Mouse (Mus musculus) intestine, embryonic 16.5 days (tissue): ENCODE measurements around the gene Klhl21. TPM values are rescaled to one million over a fixed set of nuclear protein-coding genes. Genes with fewer than 3 reads are reported as not detected.

Experiments used
- ATAC-seq: fragments of 200-750 bp; cut with Nextera tagmentation; 2 replicates; pipeline ENCODE4 v1.8.0; 2017; ENCODE audit warnings: moderate TSS enrichment, moderate library complexity
- H3K27ac ChIP-seq: fragments of 300-500 bp; sonication (generic); 2 replicates; pipeline ENCODE4 v1.5.1; 2014; ENCODE audit warnings: mild to moderate bottlenecking, low read length
- H3K27me3 ChIP-seq: fragments of 300-500 bp; sonication (generic); replicated peaks from 2 replicates; pipeline ENCODE4 v1.6.1; 2014; ENCODE audit warnings: low read length, control low read depth, mixed read lengths; ENCODE audit not compliant: control insufficient read depth, insufficient read depth
- H3K36me3 ChIP-seq: fragments of 300-500 bp; sonication (generic); 2 replicates; pipeline ENCODE4 v1.6.1; 2014; ENCODE audit warnings: low read length, control low read depth; ENCODE audit not compliant: control insufficient read depth, insufficient read depth
- H3K4me1 ChIP-seq: fragments of 300-500 bp; sonication (generic); 2 replicates; pipeline ENCODE4 v1.6.1; 2014; ENCODE audit warnings: low read length, control low read depth, mixed read lengths; ENCODE audit not compliant: control insufficient read depth, insufficient read depth
- H3K4me2 ChIP-seq: fragments of 300-500 bp; sonication (generic); 2 replicates; pipeline ENCODE4 v1.6.1; 2014; ENCODE audit warnings: low read depth, low read length, control low read depth
- H3K4me3 ChIP-seq: fragments of 300-500 bp; sonication (generic); 2 replicates; pipeline ENCODE4 v1.5.1; 2014; ENCODE audit warnings: mild to moderate bottlenecking, low read length
- H3K9ac ChIP-seq: fragments of 300-500 bp; sonication (generic); 2 replicates; pipeline ENCODE4 v1.6.1; 2014; ENCODE audit warnings: low read depth, low read length
- H3K9me3 ChIP-seq: fragments of 300-500 bp; sonication (generic); 2 replicates; pipeline ENCODE4 v1.6.1; 2016; ENCODE audit warnings: low read length, control low read depth; ENCODE audit not compliant: control insufficient read depth
- WGBS: fragments of 180-500 bp; shearing (Covaris S2); extraction: QIAGEN DNeasy Blood & Tissue Kit; methylation state at CpG from one replicate; pipeline ENCODE4 v1.1.7; 2014; 5-methylcytosine and 5-hydroxymethylcytosine counted together
- polyA plus RNA-seq: library from polyadenylated mRNA; unstranded; fragments of >200 nt; fragmentation: Nextera tagmentation; extraction: Ambion mirVana; gene quantifications from 2 replicates; pipeline ENCODE4 v1.2.1, GENCODE M21; 2015

Gene Klhl21
- polyA plus RNA-seq, 1 experiment from 2014 or later: 7.4 TPM

DNA sequence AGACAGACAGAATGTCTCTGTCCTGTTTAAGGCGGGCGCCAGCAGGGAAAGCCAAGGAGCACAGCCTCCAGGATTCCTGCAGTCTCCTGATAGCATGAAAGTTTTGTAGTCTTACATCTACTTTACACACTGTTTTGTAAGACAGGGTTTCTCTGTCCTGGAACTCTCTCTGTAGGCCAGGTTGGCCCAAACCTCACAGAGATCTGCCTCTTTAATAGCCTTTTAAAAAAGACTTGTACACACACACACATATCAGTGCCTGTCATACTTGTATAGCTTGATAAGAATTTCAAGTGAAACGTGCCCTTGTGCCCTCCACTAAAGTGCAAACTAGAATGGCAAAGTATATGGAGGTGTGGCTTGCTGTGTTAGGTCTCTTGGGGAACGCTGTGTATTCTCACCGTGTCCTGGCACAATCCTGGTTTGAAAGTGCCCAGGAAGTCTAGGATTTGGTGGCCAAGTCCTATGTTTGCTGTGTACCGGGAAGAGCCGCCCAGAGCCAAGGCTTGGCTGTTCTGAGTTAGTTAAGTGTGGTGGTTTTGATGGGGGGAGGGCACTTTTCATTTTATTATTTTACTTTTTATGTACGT, 2.7 kb downstream of the Klhl21 start:
- H3K27me3 ChIP-seq: no peaks in the 10 kb centered on the region
- H3K4me2 ChIP-seq: peak overlapping the region; percentile 99
- peak overlapping the region; percentile 37; the same call in 1 of the 2 replicates for H3K27ac ChIP-seq
- WGBS: 76% methylated on average over 8 of the region's 8 CpGs
- H3K9me3 ChIP-seq: no peaks in the 10 kb centered on the region
- H3K36me3 ChIP-seq: peaks cover 7% of the 10 kb centered on the region; the same call in 1 of the 2 replicates
- no peak for ATAC-seq
- H3K4me3 ChIP-seq: peak overlapping the region; percentile 90
- peaks cover 45% of the 10 kb centered on the region for H3K4me1 ChIP-seq
- peak overlapping the region; percentile 76 for H3K9ac ChIP-seq

DNA sequence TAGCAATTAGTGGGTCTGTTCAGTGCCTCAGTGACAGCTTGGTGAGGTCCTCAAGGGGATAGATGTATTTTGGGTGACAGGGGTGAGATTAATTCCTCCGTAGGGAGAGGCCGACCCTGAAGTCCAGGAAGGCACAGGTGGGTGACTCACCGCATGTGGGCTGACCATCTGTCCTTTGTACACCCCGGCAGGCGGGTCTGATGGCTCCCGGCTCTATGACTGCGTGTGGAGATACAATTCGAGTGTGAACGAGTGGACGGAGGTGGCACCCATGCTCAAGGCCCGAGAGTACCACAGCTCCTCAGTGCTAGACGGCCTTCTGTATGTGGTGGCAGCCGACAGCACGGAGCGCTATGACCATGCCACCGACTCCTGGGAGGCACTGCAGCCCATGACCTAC, 3.5 kb downstream of the Klhl21 start:
- no peak overlapping the region for H3K27ac ChIP-seq
- H3K36me3 ChIP-seq: peaks cover 7% of the 10 kb centered on the region; the same call in 1 of the 2 replicates
- WGBS: 93% methylated on average over 16 of the region's 16 CpGs
- H3K27me3 ChIP-seq: no peaks in the 10 kb centered on the region
- H3K9ac ChIP-seq: no peak overlapping the region
- no peak overlapping the region for H3K4me3 ChIP-seq
- no peaks in the 10 kb centered on the region for H3K9me3 ChIP-seq
- H3K4me1 ChIP-seq: peaks cover 38% of the 10 kb centered on the region
- no peak for ATAC-seq
- no peak overlapping the region for H3K4me2 ChIP-seq

DNA sequence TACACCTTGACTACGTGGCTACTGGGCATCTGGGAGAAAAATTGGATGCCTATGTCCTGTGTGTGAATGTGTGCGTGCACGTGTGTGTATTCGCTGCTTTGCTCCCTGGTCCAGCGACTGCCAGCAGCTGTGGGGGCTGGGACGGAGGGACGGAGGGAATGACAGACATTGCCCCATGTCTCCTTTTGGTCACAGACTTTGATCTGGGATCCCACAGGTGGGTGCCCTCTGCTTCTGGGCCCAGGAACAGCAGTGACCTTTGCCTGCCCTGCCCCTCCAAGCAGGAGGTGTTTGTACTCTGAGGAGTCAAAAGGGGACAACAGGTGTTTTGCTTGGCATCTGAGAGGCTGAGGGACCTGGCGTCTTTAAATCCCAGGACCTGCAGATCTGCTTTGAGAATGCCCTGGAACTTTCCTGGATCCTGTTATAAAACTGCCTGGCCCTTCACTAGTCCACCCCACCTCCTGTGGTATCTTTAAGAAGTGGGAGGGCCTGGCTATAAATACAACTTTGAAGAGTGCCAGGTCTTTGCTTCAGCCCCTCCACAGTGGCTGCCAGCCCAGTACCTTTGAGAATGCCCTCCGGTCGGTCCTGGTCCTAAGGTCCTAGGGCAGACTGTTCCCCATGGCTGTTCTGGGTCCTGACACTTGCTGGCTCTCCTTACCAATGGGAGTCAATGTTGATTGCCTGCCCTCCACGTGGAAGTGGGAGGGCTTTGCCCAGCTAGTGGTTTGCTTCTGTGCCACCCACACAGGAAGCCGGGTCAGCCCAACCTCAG, 4.6 kb downstream of the Klhl21 start:
- WGBS: 84% methylated on average over 12 of the region's 12 CpGs
- Histone ChIP-seq H3K4me1 (peaks cover 27% of the 10 kb centered on the region), H3K36me3 (peaks cover 9% of the 10 kb centered on the region; the same call in 1 of the 2 replicates), H3K27me3 (no peaks in the 10 kb centered on the region), H3K9ac (no peak overlapping the region), H3K27ac (no peak overlapping the region), H3K9me3 (no peaks in the 10 kb centered on the region), H3K4me2 (no peak overlapping the region), H3K4me3 (no peak overlapping the region)
- ATAC-seq: no peak

DNA sequence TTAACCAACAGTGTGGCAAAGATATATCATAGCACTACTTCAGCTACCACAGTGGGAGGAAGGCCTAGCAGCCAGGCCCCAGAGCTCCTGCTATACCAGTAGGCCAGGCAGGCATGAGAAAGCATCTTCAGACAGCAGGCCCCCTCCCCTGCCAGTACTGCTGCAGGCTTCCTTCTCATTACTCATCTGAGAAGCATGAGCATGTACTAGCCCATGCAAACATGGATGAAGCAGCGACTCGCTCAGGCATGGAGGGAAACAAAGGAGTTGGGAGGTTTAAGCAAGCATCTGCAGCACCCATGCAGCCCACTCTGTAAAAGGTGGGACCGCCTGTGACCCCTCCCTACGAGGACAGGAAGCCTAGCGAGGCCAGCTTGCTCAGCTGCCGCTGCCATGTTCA, 10.5 kb downstream of the Klhl21 start:
- WGBS: 83% methylated on average over 6 of the region's 6 CpGs
- peaks cover 31% of the 10 kb centered on the region for H3K36me3 ChIP-seq

DNA sequence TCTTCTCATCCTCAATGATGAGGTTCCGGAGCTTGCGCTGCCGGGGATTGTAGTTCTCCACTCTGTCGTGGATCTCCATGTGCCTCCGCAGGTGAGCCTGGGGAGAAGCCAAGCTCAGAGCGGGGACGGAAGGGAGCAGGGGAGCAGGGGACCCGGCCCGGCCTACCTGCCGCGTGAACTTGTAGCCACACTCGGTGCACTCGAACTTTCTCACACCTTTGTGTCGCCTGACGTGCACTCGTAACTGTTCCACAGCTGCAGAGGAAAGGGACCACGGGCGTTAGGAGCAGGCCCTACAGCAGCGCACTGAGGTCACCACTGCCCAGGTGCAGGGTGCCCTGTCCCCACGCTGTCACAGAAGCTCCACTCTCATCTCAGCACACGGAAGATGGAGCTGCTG, 11.4 kb downstream of the Klhl21 start:
- Histone ChIP-seq H3K4me3 (no peak overlapping the region), H3K4me1 (no peaks in the 10 kb centered on the region), H3K27ac (no peak overlapping the region), H3K4me2 (no peak overlapping the region), H3K9ac (no peak overlapping the region), H3K36me3 (peaks cover 29% of the 10 kb centered on the region), H3K27me3 (no peaks in the 10 kb centered on the region), H3K9me3 (no peaks in the 10 kb centered on the region)
- 89% methylated on average over 21 of the region's 21 CpGs for WGBS
- no peak for ATAC-seq

More for the DNA sequence above, 10.5 kb downstream of the Klhl21 start:
- Histone ChIP-seq H3K4me3 (no peak overlapping the region), H3K9me3 (no peaks in the 10 kb centered on the region), H3K27ac (no peak overlapping the region), H3K4me1 (no peaks in the 10 kb centered on the region), H3K9ac (no peak overlapping the region), H3K27me3 (no peaks in the 10 kb centered on the region), H3K4me2 (no peak overlapping the region)
- no peak for ATAC-seq

DNA sequence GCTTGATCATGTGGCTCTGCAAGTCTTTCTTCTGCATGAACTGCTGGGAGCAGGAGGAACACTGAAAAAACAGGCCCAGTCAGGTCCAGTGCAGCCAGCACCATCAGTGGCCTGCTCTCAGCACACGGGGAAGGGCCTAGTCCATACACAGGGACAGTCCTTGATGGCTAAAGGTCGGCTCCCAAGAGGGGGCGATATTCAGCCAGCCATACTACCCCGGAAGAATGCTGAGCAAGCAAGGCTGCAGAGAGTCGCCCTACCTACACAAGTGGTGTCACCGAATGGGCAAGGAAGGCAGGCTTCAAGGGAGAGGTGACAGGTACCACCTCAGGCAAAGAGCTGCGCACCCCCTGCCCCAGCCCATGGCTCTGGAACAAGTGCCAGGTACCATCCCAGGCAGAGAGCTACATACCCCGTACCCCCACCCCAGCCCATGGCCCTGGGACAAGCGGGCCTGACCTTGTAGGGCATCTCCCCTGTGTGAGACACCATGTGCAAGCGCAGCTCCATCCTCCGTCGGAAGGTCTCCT, 13.0 kb downstream of the Klhl21 start:
- Histone ChIP-seq H3K9me3 (no peaks in the 10 kb centered on the region), H3K27me3 (no peaks in the 10 kb centered on the region), H3K27ac (no peak overlapping the region), H3K4me1 (peaks cover 15% of the 10 kb centered on the region), H3K9ac (no peak overlapping the region), H3K36me3 (peaks cover 24% of the 10 kb centered on the region), H3K4me3 (no peak overlapping the region), H3K4me2 (no peak overlapping the region)
- WGBS: 79% methylated on average over 12 of the region's 12 CpGs
- ATAC-seq: no peak

DNA sequence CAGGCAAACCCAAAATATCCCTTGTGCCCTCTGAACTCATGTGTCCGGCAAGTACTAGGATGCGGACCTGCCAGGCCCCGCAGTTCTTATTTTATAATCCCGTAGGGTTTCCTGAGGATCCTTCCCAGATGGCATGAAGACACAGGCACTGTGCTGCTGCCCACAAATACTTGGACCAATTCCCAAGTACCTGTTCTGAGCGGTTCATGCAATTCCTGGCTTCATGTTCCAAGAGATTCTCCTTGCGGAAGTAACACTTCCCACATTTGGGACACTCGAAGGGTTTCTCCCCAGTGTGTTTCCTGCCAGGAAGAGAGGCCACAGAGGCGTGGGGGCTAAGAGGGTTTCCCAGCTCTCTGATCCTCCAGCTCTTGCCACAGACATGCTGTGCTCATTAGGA, 13.9 kb downstream of the Klhl21 start:
- H3K9ac ChIP-seq: no peak overlapping the region
- no peaks in the 10 kb centered on the region for H3K27me3 ChIP-seq
- no peak overlapping the region for H3K4me2 ChIP-seq
- H3K36me3 ChIP-seq: peaks cover 24% of the 10 kb centered on the region
- no peaks in the 10 kb centered on the region for H3K9me3 ChIP-seq
- ATAC-seq: no peak
- no peak overlapping the region for H3K27ac ChIP-seq
- H3K4me1 ChIP-seq: peaks cover 19% of the 10 kb centered on the region
- WGBS: 88% methylated on average over 8 of the region's 8 CpGs
- no peak overlapping the region for H3K4me3 ChIP-seq

DNA sequence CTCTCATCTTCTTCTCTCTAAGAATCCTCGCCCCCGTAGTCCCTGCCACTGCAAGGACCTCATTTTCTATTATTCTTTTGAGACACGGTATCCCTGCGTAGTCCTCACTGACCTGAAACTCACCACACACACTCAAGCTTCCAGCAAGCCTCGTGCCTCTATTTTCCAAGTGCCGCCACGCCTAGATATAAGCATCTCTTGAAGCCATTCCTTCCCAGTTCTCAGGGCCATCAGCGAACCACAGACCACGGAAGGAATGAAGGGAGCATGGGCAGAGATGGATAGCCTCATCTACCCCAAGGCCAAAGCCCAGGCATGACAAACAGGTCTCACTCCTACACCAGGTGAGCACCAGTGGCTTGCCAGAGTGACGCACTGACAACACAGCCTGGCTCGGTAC, 15.9 kb downstream of the Klhl21 start:
- H3K27ac ChIP-seq: no peak overlapping the region

DNA sequence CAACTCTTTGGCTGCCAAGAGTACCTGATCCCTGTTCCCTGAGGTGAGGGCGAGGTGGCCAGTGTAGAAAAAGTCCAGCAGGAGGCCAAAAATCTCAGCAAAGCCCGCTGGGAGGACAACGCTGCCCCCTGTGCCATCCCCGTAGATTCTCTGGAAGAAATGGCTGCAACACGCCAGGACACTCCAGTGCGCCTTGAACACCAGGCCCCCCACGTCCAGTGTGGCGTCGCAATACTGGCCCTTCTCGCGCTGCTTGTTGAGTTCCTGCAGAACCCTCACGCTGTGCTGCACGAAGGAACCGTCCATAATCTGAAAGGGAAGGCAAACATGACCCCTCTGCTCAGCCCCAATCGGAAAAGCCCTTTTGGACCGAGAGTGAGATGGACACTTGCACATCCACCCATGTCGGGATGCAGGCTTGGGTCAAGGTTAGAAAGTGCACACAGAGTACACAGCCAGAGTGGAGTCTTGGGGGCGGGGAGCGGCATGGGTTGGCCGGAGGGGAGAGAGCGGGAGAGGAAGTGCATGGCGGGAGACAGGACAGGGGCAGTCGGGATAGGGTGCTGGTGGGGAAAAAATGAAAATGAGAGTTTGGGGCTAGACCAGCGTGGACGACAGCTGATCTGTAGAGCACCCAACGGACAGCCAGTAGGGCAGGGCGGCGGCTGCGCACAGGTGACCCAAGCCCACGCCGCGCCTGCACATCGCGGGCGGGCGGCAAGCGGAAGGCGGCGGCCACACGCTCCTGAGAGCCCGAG, 18.3 kb downstream of the Klhl21 start:
- peak; percentile 75 for ATAC-seq
- 1% methylated on average over 41 of the region's 41 CpGs for WGBS
- H3K4me1 ChIP-seq: peaks cover 27% of the 10 kb centered on the region

More for the DNA sequence above, 15.9 kb downstream of the Klhl21 start:
- H3K4me2 ChIP-seq: no peak overlapping the region
- H3K4me3 ChIP-seq: no peak overlapping the region
- no peaks in the 10 kb centered on the region for H3K27me3 ChIP-seq
- no peak for ATAC-seq
- peaks cover 27% of the 10 kb centered on the region for H3K4me1 ChIP-seq
- H3K36me3 ChIP-seq: peaks cover 22% of the 10 kb centered on the region
- WGBS: 85% methylated on average over 11 of the region's 11 CpGs
- H3K9me3 ChIP-seq: no peaks in the 10 kb centered on the region
- H3K9ac ChIP-seq: no peak overlapping the region

More for the DNA sequence above, 18.3 kb downstream of the Klhl21 start:
- Histone ChIP-seq H3K36me3 (peaks cover 5% of the 10 kb centered on the region; the same call in 1 of the 2 replicates), H3K4me3 (peak overlapping the region; percentile 82), H3K9ac (peak overlapping the region; percentile 78), H3K27ac (peak overlapping the region; percentile 63), H3K9me3 (no peaks in the 10 kb centered on the region), H3K27me3 (no peaks in the 10 kb centered on the region), H3K4me2 (peak overlapping the region; percentile 94)
